Mouse (Mus musculus) 416B (cell line): Measurements from ENCODE around the gene R3hdm2.

Source experiments
- DNase-seq: peaks from one replicate; pipeline ENCODE4 v3.0.0; 2011; ENCODE audit warnings: low read depth

R3hdm2 gene

DNA sequence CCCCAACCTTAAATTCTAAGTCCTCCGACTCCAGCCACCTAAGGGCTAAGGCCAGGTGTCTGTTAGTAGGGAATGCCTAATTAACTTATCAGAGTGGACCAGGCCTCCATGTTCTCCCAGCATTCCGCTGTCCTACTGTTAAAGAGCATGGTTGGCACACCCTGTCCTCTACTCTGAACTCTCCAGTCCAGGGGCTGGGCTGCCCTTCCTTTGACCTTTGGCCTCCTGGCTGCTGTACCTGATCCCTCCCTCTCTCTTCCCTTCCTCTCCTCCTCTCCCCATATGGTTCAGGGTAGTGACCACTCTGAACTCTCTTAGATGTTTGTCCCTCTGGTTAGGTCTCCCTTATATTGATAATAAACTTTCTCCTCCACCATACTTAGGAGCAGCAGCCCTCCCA, 45.7 kb downstream of the R3hdm2 start:
- no peak for DNase-seq

DNA sequence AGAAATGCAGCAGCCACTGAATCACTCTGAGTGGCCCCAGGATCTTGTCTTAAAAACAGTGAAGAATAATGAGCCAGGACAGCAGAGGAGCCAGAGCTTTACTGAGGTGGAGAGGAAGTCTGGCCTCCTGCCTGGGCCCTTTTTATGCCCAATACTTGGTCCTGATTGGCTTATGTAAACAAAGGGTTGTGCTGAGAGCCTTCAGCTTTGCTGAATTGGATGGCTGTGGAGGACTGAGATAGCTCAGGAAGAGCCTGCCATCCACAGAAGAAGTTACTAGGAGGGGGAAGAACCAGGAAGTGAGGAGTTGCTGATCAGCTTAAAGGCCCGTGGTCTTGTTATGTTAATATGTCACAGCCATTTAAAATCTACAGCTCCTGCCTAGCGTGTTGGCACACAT, 46.5 kb downstream of the R3hdm2 start:
- peak; percentile 45 for DNase-seq

GRCm38 (mm10) chr10:127427107-127427506, 47.0 kb downstream of the R3hdm2 start:
- DNase-seq, result no peak

DNA sequence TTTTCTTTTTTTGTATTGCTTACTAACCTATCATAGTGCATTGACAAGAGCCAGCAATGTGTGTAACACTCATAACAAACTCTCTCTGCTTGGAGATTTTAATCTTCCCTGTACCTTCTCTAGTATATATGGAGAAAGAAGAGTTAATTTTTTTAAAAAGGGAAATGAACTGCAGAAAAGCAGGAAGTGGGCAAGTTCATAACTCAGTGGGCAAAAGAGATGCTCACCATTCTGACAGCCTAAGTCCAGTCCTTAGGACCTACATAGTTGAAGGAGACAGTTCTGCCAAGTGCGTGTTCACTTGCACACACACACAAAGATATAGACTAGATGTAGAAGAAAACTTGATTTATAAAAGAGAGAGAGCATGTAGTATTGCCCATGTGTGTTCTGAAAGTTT, 47.9 kb downstream of the R3hdm2 start:
- DNase-seq, result peak; percentile 31

- peak; percentile 39 for DNase-seq
Measured at GRCm38 (mm10) chr10:127429538-127429937, 49.4 kb downstream of the R3hdm2 start.

DNA sequence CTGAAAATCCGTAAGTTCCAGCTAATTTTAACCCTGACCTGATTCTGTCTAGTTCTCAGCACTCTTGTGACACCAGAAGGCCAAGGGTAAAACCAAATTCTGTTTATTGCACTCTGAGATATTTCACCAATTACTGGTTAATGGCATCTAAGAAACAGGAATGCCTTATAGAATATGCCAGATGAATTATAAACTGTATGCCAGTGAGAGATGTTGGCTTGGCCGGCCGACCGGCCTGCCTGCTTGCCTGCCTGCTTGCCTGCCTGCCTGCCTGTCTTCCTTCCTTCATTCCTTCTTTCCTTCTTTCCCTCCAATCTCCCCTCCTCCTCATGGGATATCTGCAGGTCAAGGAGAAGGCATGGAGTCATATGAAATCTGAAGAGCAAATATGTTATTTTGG, 52.3 kb downstream of the R3hdm2 start:
- no peak for DNase-seq

DNA sequence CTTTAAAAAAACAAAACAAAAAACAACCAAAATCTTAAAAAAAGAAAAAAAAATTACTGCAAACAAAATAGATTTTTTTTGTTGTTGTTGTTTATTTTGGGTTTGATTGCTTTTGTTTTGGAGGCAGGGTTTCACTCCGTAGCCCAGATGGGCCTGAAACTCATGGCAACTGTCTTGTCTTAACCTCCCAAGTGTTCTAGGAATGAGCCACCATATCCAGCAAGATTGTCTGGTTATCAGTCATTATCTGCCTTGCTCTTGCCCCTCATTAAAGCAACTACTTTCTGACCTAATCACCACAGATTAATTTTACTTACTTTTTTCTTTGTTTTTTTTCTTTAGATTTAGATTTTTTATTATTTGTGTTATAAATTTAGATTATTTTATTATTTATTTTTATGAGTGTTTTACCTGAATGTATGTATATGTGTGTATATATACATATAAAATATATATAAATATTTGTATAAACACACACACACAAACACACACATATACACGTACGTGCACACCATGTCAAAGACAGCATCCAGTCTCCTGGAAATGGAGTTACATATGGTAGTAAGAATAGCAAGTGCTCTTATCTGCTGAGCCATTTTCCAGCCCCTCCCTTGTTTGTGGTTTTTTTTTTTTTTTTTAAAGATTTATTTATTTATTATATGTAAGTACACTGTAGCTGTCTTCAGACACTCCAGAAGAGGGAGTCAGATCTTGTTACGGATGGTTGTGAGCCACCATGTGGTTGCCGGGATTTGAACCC, 57.4 kb downstream of the R3hdm2 start:
- peak; percentile 24 for DNase-seq

DNA sequence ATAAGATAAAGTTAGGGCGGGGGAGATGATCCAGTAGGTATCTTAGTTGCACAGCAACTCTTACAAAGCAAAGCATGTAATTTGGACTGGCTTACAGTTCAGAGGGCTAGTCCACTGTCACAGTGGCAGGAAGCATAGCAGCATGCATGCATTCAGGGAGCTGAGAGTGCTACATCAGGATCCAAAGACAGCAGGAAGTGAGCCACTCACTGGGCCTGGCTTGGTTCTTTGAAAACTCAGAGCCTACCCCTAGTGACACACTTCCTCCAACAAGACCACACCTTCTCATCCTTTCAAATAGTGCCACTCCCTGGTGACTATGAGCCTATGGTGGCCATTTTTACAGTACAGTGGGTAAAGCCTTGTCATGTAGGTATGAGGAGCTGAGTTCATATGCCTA, 73.6 kb downstream of the R3hdm2 start:
- DNase-seq, result peak; percentile 27

- no peak for DNase-seq
Measured at GRCm38 (mm10) chr10:127462411-127463096, 82.4 kb downstream of the R3hdm2 start.

DNA sequence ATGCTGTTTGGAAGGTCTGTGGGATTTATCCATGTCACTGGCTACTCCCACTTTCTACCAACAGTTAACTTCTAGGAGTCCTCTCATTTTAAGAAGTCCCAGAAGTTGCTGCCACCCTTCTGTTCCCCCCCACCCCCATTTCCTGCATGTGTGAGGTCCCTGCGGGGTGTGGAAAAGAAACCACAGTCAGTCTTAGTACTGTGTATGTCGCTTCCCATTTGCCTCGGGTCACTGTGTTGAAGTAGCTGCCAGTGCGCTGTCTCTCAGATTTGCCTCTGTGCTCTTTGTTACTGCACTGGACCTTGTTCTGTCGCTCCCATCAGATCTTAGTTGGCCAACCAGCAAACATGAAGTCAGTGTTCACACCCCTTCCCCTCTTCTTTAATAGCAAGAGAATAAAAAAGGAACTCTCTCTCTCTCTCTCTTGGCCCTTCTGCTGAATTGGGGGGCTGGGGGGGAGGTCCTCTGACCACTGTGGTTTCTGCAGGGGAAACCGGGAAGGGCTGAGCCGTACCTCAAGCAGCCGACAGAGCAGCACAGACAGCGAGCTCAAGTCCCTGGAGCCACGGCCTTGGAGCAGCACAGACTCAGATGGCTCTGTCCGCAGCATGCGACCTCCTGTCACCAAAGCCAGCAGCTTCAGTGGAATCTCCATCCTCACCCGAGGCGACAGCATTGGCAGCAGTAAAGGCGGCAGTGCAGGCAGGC, 91.3 kb downstream of the R3hdm2 start:
- DNase-seq, result peak; percentile 69

- peak; percentile 21 for DNase-seq
Measured at GRCm38 (mm10) chr10:127472722-127473121, 92.6 kb downstream of the R3hdm2 start.

DNA sequence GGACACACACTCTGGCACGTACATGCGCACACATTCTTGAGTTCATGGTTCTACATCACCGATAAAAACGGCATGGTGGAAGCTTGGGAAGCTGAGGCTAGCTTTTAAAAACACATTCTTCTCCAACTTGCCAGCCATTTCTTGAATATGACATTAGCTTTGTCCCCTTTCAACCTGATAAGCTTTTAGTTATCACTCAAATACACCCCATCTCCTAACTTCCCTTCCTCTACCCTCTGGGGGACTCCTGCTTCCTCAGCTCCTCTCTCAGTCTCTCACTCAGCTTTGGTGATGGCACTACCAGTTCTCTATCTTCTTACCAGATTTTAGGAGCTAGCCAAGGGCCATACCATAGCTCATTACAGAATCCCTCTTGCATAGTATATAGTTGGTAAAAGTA, 95.0 kb downstream of the R3hdm2 start:
- no peak for DNase-seq

- no peak for DNase-seq
Measured at GRCm38 (mm10) chr10:127476541-127476940, 96.4 kb downstream of the R3hdm2 start.

DNA sequence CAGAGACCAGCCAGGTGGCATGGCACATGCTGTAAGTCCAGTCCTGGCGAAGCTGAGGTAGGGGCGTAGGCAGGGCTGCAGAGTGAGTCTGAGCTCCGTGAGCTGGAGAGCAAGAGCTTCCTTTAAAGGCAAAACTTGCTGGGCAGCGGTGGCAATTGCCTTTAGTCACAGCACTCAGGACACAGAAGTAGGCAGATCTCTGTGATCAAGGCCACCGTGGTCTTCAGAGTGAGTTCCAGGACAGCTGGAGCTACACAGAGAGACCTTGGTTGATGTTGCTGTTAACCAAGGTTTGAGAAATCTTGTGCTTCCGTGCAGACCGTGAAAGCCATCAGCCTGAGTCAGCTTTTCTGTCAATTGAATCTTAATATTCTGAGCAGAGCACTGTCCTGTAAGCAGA, 97.2 kb downstream of the R3hdm2 start:
- DNase-seq, result no peak

DNA sequence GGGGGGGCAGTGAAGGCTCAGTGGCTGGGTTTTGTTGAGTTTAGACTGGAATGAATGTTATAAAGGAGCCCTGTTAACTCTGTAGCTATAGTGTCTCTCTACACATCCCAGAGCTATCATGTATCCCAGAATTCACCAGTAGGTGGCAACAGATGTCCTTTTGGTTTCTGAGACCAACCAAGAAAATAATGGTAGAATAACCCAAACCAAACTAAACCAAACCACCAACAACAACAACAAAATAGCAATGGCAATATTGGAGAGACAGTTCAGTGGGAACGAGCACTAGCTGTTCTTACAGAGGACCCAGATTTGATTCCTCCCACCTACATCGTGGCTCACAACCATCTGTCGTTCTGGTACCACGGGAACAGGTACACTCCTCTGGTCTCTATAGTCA, 99.0 kb downstream of the R3hdm2 start:
- peak; percentile 69 for DNase-seq

DNA sequence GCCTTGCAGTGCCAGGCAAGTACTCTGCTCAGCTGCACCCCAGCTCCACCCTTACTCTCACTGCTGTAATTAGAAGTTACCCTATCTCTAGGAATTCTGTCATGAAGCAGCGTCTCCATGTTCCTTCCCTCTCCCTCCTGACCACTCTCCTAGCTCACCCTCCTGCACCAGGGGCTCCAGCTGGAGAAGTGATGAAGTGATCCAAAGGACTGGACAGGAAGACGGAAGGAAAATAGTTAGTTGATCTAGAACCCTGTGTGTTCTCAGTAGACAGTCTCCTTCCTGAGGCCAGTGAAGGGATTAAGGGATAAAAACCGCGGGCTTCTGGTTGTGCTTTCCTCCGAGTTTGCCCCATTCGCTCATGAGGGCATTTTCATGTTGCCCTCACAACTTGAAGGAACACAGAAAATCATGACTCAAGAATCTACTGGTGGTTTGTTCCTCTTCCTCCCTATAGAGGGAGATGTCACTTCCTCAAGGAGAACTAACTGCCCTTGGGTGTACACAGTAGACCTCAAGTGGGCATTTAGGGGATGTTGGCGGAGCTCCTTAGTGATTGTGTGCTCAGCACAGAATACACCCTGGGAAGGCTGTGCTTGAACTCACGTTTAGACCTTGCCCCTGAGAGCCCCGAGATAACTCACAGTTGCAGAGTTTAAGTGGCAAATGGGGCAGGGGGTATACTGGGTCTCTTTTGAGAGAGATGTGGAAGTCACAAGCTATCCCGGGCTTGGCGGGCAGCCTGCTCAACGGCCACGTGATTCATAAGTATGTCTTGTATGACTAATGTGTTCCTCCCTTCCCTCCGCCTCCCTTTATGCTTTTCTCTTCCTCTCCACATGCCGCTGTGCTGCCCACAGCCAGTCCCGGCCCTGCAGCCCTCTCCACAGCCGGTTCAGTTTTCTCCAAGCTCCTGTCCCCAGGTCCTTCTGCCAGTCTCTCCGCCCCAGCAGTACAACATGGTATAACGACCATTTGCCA, 101.0 kb downstream of the R3hdm2 start:
- DNase-seq, result peak; percentile 94

DNA sequence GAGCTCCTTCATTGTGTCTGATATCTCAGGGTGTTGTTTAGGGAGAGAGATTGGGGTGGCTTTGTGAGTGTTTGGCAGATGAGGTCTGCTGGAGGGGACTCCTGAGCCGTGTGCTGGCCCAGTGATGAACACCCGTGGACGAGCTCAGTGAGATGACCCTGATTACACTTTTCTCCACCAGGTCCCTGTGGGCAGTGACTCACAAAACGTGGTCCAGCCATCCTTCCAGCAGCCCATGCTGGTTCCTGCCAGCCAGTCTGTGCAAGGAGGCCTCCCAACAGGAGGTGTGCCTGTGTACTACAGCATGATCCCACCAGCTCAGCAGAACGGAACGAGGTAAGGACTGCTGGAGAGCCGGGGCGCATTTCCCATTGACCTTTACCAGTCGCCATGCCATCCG, 105.1 kb downstream of the R3hdm2 start:
- no peak for DNase-seq

- DNase-seq, result no peak
Measured at GRCm38 (mm10) chr10:127488856-127489255, 108.7 kb downstream of the R3hdm2 start.

- DNase-seq, result no peak
Measured at GRCm38 (mm10) chr10:127490160-127491127, 110.3 kb downstream of the R3hdm2 start.

GRCm38 (mm10) chr10:127491128-127491512, 111.0 kb downstream of the R3hdm2 start:
- no peak for DNase-seq

DNA sequence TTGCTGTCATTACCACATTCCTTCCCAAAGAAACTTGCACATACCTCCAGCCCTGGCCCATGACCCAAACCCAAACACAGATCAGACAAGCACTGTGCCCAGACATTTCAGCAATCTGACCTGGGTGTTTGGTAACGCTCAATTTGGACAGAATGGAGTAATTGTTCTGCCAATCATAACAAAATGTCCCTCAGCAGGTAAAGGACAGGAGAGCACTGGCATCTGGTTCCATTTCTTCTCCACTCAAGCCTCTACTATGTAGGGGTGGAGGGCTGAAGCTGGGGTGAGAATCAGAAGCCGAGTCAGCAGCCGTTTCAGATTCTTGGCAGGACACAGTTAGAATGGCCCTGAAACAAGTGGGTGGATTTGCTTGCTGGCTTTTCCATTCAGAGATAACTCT, 112.0 kb downstream of the R3hdm2 start:
- no peak for DNase-seq
